Mouse (Mus musculus) E14TG2a.4 (cell line): ENCODE measurements around the gene Acadl.

ENCODE experiments used
- CTCF ChIP-seq: conservative IDR thresholded peaks from 2 replicates; pipeline ENCODE4 v1.5.1; 2014; ENCODE audit warnings: low read length
- POU5F1 ChIP-seq: IDR thresholded peaks from 2 replicates; pipeline ENCODE4 v1.6.1; 2014; ENCODE audit warnings: low read length, borderline replicate concordance

DNA sequence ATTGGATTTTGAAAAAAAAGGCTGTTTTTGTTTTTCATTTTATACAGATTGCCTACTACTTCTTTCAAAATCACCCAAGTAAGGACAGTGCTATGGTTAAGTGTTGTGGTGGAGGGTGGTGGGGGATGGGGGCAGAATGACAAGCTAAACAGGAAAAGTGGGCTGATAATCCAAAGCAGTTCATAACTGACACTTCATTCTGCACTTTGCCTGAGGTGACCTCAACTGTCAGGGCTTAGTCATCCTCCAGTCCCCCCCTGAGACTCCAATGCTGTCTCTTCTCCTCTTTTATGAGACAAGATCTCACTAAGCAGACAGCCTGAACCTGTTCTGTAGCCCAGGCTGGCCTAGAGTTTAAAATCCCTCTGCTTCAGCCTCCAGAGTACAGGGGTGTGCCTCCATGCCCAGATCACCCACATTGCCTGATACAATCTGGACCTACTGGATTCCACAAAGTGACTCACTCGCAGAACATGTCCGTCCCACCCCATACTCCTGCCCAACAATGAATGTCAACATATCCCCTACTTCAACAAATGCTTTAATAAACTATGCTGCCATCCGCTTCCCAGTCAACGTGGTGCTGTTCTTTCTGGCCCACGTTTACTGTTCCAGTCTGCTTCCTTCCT lies 17.3 kb downstream of the Acadl start:
- no peak for TF ChIP-seq CTCF
- TF ChIP-seq POU5F1, result no peak
